In genomic region chr6:44179927-44180326, GRCm38 (mm10) we compare ENCODE assay signal across 17 mouse cellular contexts.
DNase-seq lines count a peak whose midpoint lies in the region; ATAC-seq and TF ChIP-seq lines count a peak whose summit lies in the region.
"Had no signal": no experiment of that assay in that cellular context is flagged by ENCODE, and none has a peak within 500 bp of the region (broad histone marks: within the 10 kb centered on the region; RNA-seq: fewer than 3 reads in every experiment).

No protein-coding gene starts in this region.

- H3K27ac ChIP-seq in forebrain, postnatal 0 days (ENCODE audit: low read depth, low read length): no peak overlapping the region
- H3K27ac ChIP-seq in forebrain, embryonic 13.5 days: no peak overlapping the region
- no peak overlapping the region for H3K27ac ChIP-seq in midbrain, embryonic 15.5 days
- H3K27ac ChIP-seq: limb, embryonic 13.5 days; liver, embryonic 14.5 days had no signal

- H3K9me3 ChIP-seq in forebrain, postnatal 0 days (ENCODE audit: low read length): no peaks in the 10 kb centered on the region
- no peaks in the 10 kb centered on the region for H3K9me3 ChIP-seq in forebrain, embryonic 13.5 days (replicated peaks)
- H3K9me3 ChIP-seq in midbrain, embryonic 15.5 days: no peaks in the 10 kb centered on the region
- H3K9me3 ChIP-seq: heart, embryonic 12.5 days; limb, embryonic 13.5 days had no signal

- TF ChIP-seq CTCF in forebrain, postnatal 0 days (IDR thresholded peaks at IDR 0.05; ENCODE audit: low read depth): peak; percentile 44

- H3K4me3 ChIP-seq in forebrain, postnatal 0 days (ENCODE audit: low read depth, low read length): no peak overlapping the region
- no peak overlapping the region for H3K4me3 ChIP-seq in forebrain, embryonic 13.5 days
- H3K4me3 ChIP-seq in midbrain, embryonic 15.5 days: no peak overlapping the region
- H3K4me3 ChIP-seq: heart, embryonic 12.5 days; limb, embryonic 13.5 days had no signal

- no peaks in the 10 kb centered on the region for H3K27me3 ChIP-seq in forebrain, postnatal 0 days (ENCODE audit: insufficient read depth, low read length)
- no peaks in the 10 kb centered on the region for H3K27me3 ChIP-seq in forebrain, embryonic 13.5 days
- no peaks in the 10 kb centered on the region for H3K27me3 ChIP-seq in midbrain, embryonic 15.5 days (replicated peaks)
- H3K27me3 ChIP-seq: heart, embryonic 12.5 days; limb, embryonic 13.5 days; Patski had no signal

- no peak overlapping the region for H3K4me2 ChIP-seq in forebrain, postnatal 0 days (ENCODE audit: low read depth)
- no peak overlapping the region for H3K4me2 ChIP-seq in forebrain, embryonic 13.5 days
- no peak overlapping the region for H3K4me2 ChIP-seq in midbrain, embryonic 15.5 days
- H3K4me2 ChIP-seq: heart, embryonic 12.5 days; limb, embryonic 13.5 days had no signal

- no peaks in the 10 kb centered on the region; the same call in 1 of the 2 replicates for H3K4me1 ChIP-seq in forebrain, postnatal 0 days (ENCODE audit: insufficient read depth)
- H3K4me1 ChIP-seq in forebrain, embryonic 13.5 days: no peaks in the 10 kb centered on the region
- H3K4me1 ChIP-seq in midbrain, embryonic 15.5 days: no peaks in the 10 kb centered on the region
- H3K4me1 ChIP-seq: heart, embryonic 12.5 days; limb, embryonic 13.5 days had no signal

- peak; percentile 88 for ATAC-seq in forebrain, postnatal 0 days
- no peak for ATAC-seq in forebrain, embryonic 13.5 days
- 0 out of 2 replicates have a peak, but pooled peaks have one; percentile 52 for ATAC-seq in midbrain, embryonic 15.5 days (replicated peaks)
- ATAC-seq: Patski had no signal

- WGBS in forebrain, postnatal 0 days: 58% methylated on average over 4 of the region's 4 CpGs
- WGBS in forebrain, embryonic 13.5 days: 78% methylated on average over 4 of the region's 4 CpGs
- 34% methylated on average over 4 of the region's 4 CpGs for WGBS in midbrain, embryonic 15.5 days

- no peaks in the 10 kb centered on the region for H3K36me3 ChIP-seq in forebrain, postnatal 0 days (ENCODE audit: insufficient read depth)
- no peaks in the 10 kb centered on the region for H3K36me3 ChIP-seq in forebrain, embryonic 13.5 days (ENCODE audit: poor library complexity, severe bottlenecking)
- no peaks in the 10 kb centered on the region for H3K36me3 ChIP-seq in midbrain, embryonic 15.5 days (replicated peaks)
- H3K36me3 ChIP-seq: heart, embryonic 12.5 days; limb, embryonic 13.5 days had no signal

- intact Hi-C loops in left cerebral cortex, postnatal 25 days (cut with DNase I): no loop called here

- DNase-seq in forebrain, postnatal 0 days: peak; percentile 50
- peak; percentile 4 to 10 for DNase-seq in left cerebral cortex, postnatal 25 days (ENCODE audit: low spot score in 2 of 2)
- no peak for DNase-seq in left cerebral cortex, adult 11 months (ENCODE audit: low spot score)
- DNase-seq in retina, postnatal 7 days (ENCODE audit: low read depth, low spot score): peak; percentile 2
- no peak for DNase-seq in T-cell, adult 2 months (ENCODE audit: low spot score)
- DNase-seq: adrenal gland, postnatal 36 days; cerebellum, postnatal 36 days; kidney, adult 2 months; kidney, postnatal 25 days; spleen, adult 18-20 months; thymus, adult 2 months had no signal

- H3K9ac ChIP-seq in forebrain, postnatal 0 days: no peak overlapping the region
- H3K9ac ChIP-seq in forebrain, embryonic 13.5 days: no peak overlapping the region
- no peak overlapping the region for H3K9ac ChIP-seq in midbrain, embryonic 15.5 days
- H3K9ac ChIP-seq: heart, embryonic 12.5 days; limb, embryonic 13.5 days; liver, embryonic 14.5 days had no signal

Comparison
In these comparisons a context has a peak if more than half of its experiments do, and no peak if none do; other contexts are left out.
1. DNase-seq: peak in forebrain, postnatal 0 days (single experiment), left cerebral cortex, postnatal 25 days (2 of 2) and retina, postnatal 7 days (single experiment); none in left cerebral cortex, adult 11 months (single experiment) and T-cell, adult 2 months (single experiment).